Mouse (Mus musculus) forebrain, embryonic 11.5 days (tissue): ENCODE measurements at regions not wholly inside any gene's neighbourhood (a gene's known extent, or its start where the extent isn't known, plus 50 kb on each side); places are given as distances from the start of the nearest gene placed in this dataset.

Source experiments
- ATAC-seq: fragments of 200-750 bp; cut with Nextera tagmentation; replicated peaks from 2 replicates; pipeline ENCODE4 v1.8.0; 2017; ENCODE audit warnings: moderate TSS enrichment; ENCODE audit not compliant: low FRiP score
- DNase-seq: peaks from one replicate; pipeline ENCODE4 v3.0.0-alpha.2; 2017; ENCODE audit warnings: low spot score
- H3K27ac ChIP-seq: fragments of 300-500 bp; sonication (generic); 2 replicates; pipeline ENCODE4 v1.5.1; 2014; ENCODE audit warnings: low read depth, low read length
- H3K27me3 ChIP-seq: fragments of 300-500 bp; sonication (generic); 2 replicates; pipeline ENCODE4 v1.6.1; 2014; ENCODE audit warnings: mild to moderate bottlenecking, low read length, mixed read lengths; ENCODE audit not compliant: control insufficient read depth, insufficient read depth
- H3K36me3 ChIP-seq: fragments of 300-500 bp; sonication (generic); 2 replicates; pipeline ENCODE4 v1.6.1; 2014; ENCODE audit warnings: mild to moderate bottlenecking, low read length, moderate library complexity, mixed read lengths; ENCODE audit not compliant: control insufficient read depth, insufficient read depth
- H3K4me1 ChIP-seq: fragments of 300-500 bp; sonication (generic); replicated peaks from 2 replicates; pipeline ENCODE4 v1.6.1; 2014; ENCODE audit warnings: low read length, mixed read lengths; ENCODE audit not compliant: control insufficient read depth, insufficient read depth
- H3K4me2 ChIP-seq: fragments of 300-500 bp; sonication (generic); 2 replicates; pipeline ENCODE4 v1.6.1; 2014; ENCODE audit warnings: low read depth, mild to moderate bottlenecking, low read length, moderate library complexity, mixed read lengths; ENCODE audit not compliant: severe bottlenecking
- H3K4me3 ChIP-seq: fragments of 300-500 bp; sonication (generic); 2 replicates; pipeline ENCODE4 v1.5.1; 2014; ENCODE audit warnings: low read depth, low read length
- H3K9ac ChIP-seq: fragments of 300-500 bp; sonication (generic); 2 replicates; pipeline ENCODE4 v1.6.1; 2014; ENCODE audit warnings: low read length
- H3K9me3 ChIP-seq: fragments of 300-500 bp; sonication (generic); 2 replicates; pipeline ENCODE4 v1.6.1; 2016; ENCODE audit warnings: low read length, mixed read lengths; ENCODE audit not compliant: control insufficient read depth
- WGBS: fragments of 180-500 bp; shearing (Covaris S2); extraction: QIAGEN DNeasy Blood & Tissue Kit; methylation state at CpG from one replicate; pipeline ENCODE4 v1.1.7; 2014; 5-methylcytosine and 5-hydroxymethylcytosine counted together

DNA sequence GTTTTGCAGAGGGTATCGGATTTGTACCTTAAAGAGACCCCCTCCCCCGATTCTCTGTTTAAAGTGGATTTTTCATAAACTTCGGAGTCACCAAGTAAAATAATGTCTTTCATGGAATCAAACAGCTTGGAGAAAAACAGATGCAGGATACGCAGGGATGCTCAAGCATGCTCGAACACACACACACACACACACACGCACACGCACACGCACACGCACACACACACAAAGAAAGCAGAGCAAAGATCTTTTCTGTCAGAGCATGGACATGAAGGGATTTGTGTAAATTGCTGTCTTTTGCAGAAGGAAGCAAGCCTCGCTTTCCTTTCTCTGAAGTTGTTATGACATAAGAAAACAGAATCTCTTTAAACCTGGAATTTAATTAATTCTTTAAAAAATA lies 178.2 kb downstream of the Tfap2c start:
- Histone ChIP-seq H3K4me1 (peaks cover 32% of the 10 kb centered on the region), H3K9me3 (no peaks in the 10 kb centered on the region), H3K36me3 (no peaks in the 10 kb centered on the region), H3K27ac (peak overlapping the region; percentile 80), H3K4me3 (no peak overlapping the region), H3K4me2 (peak overlapping the region; percentile 43; the same call in 1 of the 2 replicates), H3K9ac (peak overlapping the region; percentile 39; the same call in 1 of the 2 replicates), H3K27me3 (peaks cover 18% of the 10 kb centered on the region)
- ATAC-seq, result no peak
- no peak for DNase-seq
- WGBS, result 6% methylated on average over 10 of the region's 10 CpGs

DNA sequence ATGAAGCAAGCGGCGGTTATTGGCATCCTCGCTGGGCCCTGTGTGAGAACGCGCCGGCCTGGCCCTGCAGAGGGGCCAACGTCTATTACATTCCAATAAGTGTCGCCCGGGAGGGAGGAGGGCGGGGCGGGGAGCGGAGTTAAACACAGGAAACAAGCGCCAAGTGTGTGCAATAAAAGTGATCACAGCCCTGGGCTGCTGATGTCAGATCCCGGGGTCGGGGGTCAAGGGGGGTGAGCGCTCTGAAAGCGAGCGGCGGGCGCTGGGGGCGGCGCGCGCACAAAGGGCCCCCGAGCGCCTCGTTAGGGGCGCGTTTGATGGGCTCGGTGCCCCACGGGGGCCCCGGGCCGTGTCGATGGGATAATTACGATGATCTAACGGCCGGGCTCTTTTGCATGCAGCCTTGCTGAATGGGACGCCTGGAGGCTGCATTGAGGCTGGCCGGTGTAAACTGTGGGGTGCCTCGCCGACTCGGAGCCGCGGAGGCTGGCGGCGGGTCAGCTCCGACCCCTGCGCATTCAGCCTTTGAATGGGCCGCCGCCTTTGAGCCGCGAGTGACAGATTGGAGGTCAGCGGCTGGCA lies 178.9 kb downstream of the Tfap2c start:
- under 1% methylated on average over 53 of the region's 53 CpGs for WGBS
- H3K9me3 ChIP-seq, result no peaks in the 10 kb centered on the region
- ATAC-seq, result peak; percentile 94
- peaks cover 20% of the 10 kb centered on the region for H3K27me3 ChIP-seq
- no peak overlapping the region; the same call in 1 of the 2 replicates for H3K9ac ChIP-seq
- peak overlapping the region; percentile 43 for H3K4me2 ChIP-seq
- peak overlapping the region; percentile 80 for H3K27ac ChIP-seq
- peak overlapping the region; percentile 23 for H3K4me3 ChIP-seq
- peak; percentile 98 for DNase-seq
- no peaks in the 10 kb centered on the region for H3K36me3 ChIP-seq
- H3K4me1 ChIP-seq, result peaks cover 34% of the 10 kb centered on the region

DNA sequence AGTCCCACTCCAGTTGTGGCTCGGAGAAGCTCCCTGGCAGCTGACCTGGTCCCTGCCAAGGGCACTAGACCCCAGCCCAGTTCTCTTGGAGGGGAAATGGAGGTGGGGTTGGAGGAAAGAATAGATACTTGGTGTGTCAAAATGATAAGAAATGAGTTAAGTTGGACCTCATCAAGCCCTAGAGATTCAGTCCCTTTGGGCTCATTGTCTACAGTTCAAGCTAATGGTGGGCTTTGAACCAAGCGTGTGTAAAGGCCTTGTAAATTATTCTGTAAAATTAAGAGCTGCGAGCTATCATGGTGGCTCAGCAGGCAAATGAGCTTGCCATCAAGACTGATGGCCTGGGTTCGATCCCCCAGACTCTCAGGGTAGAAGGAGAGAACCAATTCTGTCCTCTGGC lies 179.8 kb downstream of the Tfap2c start:
- DNase-seq (no peak), ATAC-seq (no peak)
- Histone ChIP-seq H3K9me3 (no peaks in the 10 kb centered on the region), H3K4me3 (no peak overlapping the region), H3K36me3 (no peaks in the 10 kb centered on the region), H3K27ac (peak overlapping the region; percentile 80), H3K9ac (peak overlapping the region; percentile 20), H3K4me2 (peak overlapping the region; percentile 3; the same call in 1 of the 2 replicates), H3K27me3 (peaks cover 20% of the 10 kb centered on the region), H3K4me1 (peaks cover 34% of the 10 kb centered on the region)
- 52% methylated on average over 4 of the region's 4 CpGs for WGBS

DNA sequence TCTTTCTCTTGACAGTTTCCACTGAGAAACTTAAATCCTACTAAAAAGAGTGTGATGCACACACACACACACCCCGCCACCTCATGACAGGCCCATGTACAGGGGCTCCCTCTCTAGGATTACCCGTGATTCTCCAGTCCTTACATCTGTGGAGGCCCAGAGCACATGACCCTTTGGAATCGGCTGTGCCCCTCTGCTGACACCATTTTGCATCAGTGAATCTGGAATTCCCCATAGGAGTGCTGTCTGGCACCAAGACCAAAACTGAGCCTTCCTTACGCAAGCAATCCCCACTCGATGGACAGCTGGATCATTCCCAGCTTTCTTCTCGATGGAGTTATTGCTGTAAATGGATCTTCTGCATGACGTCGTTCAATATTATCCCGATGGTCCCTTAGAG lies 180.3 kb downstream of the Tfap2c start:
- Histone ChIP-seq H3K9me3 (no peaks in the 10 kb centered on the region), H3K27ac (peak overlapping the region; percentile 80; the same call in 1 of the 2 replicates), H3K9ac (peak overlapping the region; percentile 9; the same call in 1 of the 2 replicates), H3K4me1 (peaks cover 36% of the 10 kb centered on the region), H3K4me2 (no peak overlapping the region), H3K36me3 (no peaks in the 10 kb centered on the region), H3K4me3 (no peak overlapping the region), H3K27me3 (peaks cover 23% of the 10 kb centered on the region)
- WGBS, result 56% methylated on average over 9 of the region's 9 CpGs
- DNase-seq (no peak), ATAC-seq (no peak)

DNA sequence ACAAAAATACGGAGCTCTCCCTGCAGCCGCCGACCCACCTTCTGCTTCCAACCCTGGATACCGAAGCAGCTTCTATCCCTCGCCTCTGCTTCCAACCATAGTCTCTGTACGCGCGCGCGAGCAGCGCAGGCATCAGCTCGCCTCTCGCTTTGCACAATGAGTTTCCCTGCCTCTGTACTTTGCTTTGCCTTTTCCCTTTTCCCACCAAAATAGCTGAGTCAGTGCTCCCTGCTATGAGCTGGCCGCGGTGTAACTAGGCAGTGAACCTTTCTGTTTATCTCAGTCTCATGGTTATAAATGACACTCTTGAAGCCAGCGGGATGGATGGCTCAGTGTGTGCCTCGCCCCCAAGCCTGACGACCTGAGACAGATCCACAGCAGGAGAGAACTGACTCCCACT lies 182.0 kb downstream of the Tfap2c start:
- no peak for ATAC-seq
- H3K4me2 ChIP-seq, result peak overlapping the region; percentile 8; the same call in 1 of the 2 replicates

DNA sequence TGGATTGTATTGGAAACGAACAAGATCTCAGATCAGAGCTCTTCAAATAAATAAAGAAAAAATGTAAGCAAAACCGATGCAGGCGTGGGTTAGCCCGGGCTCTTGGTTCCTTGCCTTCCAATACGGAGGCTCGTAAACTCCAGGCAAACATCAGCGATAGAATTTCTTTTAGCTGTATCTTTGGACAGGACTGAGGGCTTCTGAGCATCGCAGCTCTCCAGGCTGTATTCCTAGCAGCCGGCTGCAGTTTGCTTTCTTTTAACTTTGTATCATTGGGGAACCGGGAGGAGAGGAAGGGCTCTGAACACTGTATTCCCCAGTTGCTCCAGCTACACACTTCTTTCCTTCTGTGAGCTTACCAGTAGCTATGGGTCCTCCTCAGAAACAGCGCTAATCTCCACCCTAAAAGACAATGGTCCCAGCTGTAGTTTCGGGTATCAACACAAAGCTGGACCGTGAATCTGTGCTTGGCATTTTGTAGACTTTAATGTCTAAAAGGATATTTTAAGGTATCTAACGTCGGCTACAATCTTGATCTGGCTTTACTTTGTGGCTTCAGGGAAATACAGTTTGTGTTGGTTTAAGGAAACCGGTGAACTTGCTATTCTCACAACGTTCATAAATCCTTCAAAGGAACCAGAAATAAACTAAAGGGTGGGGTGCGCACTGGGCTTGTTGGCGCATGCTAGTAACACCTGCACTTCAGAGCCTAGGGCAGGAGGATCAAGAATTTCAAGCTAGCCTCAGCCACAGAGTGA lies 183.2 kb downstream of the Tfap2c start:
- 5% methylated on average over 19 of the region's 19 CpGs for WGBS
- Histone ChIP-seq H3K9ac (peak overlapping the region; percentile 27), H3K4me1 (peaks cover 27% of the 10 kb centered on the region), H3K36me3 (no peaks in the 10 kb centered on the region), H3K4me3 (no peak overlapping the region), H3K4me2 (peak overlapping the region; percentile 8; the same call in 1 of the 2 replicates), H3K27me3 (peaks cover 28% of the 10 kb centered on the region), H3K27ac (peak overlapping the region; percentile 8; the same call in 1 of the 2 replicates), H3K9me3 (no peaks in the 10 kb centered on the region)
- DNase-seq (no peak), ATAC-seq (no peak)

More for the DNA sequence above, 182.0 kb downstream of the Tfap2c start:
- H3K27me3 ChIP-seq, result peaks cover 28% of the 10 kb centered on the region
- H3K9me3 ChIP-seq, result no peaks in the 10 kb centered on the region
- peaks cover 33% of the 10 kb centered on the region for H3K4me1 ChIP-seq
- 1% methylated on average over 18 of the region's 18 CpGs for WGBS
- peak; percentile 70 for DNase-seq
- 0 out of 2 replicates have a peak overlapping the region, but pooled peaks have one; percentile 28 for H3K9ac ChIP-seq
- no peak overlapping the region for H3K4me3 ChIP-seq
- H3K27ac ChIP-seq, result no peak overlapping the region
- H3K36me3 ChIP-seq, result no peaks in the 10 kb centered on the region

DNA sequence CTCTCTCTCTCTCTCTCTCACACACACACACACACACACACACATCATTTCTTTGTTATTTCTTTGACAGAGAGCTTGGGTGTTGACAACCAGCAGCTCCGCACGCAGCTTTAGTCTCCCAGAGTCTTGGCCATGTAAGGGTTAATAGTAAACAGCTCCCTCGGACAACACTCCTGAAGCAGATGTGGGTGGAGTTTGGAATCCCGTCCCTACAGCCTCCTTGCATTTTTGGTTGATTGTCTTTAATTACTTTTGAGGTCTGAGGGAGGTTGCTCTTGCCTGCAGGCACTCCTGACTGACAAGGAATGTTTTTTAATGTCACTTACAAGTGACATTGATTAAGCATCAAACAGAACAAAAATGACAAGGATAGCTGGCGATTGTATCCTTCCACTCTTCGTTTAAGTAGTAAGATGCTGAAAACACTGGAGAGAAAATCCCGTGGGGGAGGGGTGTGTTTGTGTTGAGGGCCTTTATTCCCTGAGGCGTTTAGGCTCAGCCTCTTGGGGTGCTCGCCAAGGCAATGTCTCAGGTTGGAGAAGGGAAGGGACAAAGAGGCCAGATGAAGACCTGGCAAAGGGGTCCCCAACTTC lies 184.1 kb downstream of the Tfap2c start:
- Histone ChIP-seq H3K27ac (no peak overlapping the region), H3K4me2 (no peak overlapping the region), H3K4me3 (no peak overlapping the region), H3K27me3 (peaks cover 28% of the 10 kb centered on the region), H3K4me1 (peaks cover 26% of the 10 kb centered on the region), H3K9ac (no peak overlapping the region), H3K36me3 (no peaks in the 10 kb centered on the region), H3K9me3 (no peaks in the 10 kb centered on the region)
- WGBS, result 2% methylated on average over 9 of the region's 9 CpGs
- DNase-seq (no peak), ATAC-seq (no peak)

DNA sequence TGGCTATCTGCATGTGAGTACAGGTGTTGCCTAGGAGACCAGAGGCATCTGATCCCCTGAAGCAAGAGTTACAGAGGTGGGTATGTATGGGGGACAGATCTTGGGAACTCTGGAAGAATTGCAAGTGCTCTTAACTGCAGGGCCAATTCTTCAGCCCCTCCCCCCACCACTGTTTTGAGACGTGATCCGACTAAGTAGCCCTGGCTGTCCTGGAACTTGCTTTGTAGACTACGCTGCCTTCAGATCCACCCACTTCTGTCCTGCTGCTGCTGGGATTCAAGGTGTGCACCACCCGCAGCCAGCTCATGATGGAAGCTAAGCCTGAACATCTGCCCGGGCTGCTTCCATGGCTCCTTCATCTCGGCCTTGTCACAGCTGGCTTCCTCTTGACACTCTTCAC lies 186.2 kb downstream of the Tfap2c start:
- no peak overlapping the region for H3K27ac ChIP-seq
- ATAC-seq (no peak), DNase-seq (no peak)
- H3K4me2 ChIP-seq, result no peak overlapping the region
- H3K9ac ChIP-seq, result no peak overlapping the region
- no peak overlapping the region for H3K4me3 ChIP-seq
- H3K4me1 ChIP-seq, result peaks cover 18% of the 10 kb centered on the region
- no peaks in the 10 kb centered on the region for H3K9me3 ChIP-seq
- peaks cover 28% of the 10 kb centered on the region for H3K27me3 ChIP-seq
- no peaks in the 10 kb centered on the region for H3K36me3 ChIP-seq
- 20% methylated on average over 6 of the region's 6 CpGs for WGBS
